Mouse (Mus musculus) spleen, adult 2 months (tissue): Measurements from ENCODE around the gene Pla1a. TPM values are rescaled to one million over a fixed set of nuclear protein-coding genes. Genes with fewer than 3 reads are reported as not detected.

ENCODE experiments used
- DNase-seq, 2 experiments: peaks; one replicate each; pipeline versions ENCODE4 v3.0.0 to v3.0.0-alpha.2; 2012 to 2021; ENCODE audit warnings: low spot score in 2 of 2, low read depth in 1 of 2
- H3K27ac ChIP-seq: fragments of 200-500 bp; 2 replicates; pipeline ENCODE4 v1.5.1; 2012; ENCODE audit warnings: low read length, inconsistent platforms; ENCODE audit not compliant: insufficient read depth
- H3K27me3 ChIP-seq: fragments of 200-500 bp; 2 replicates; pipeline ENCODE4 v1.6.1; 2012; ENCODE audit warnings: mild to moderate bottlenecking, moderate library complexity, low read length, inconsistent platforms; ENCODE audit not compliant: control insufficient read depth, insufficient read depth
- H3K36me3 ChIP-seq: fragments of 200-500 bp; 2 replicates; pipeline ENCODE4 v1.6.1; 2012; ENCODE audit warnings: mild to moderate bottlenecking, low read length, inconsistent platforms; ENCODE audit not compliant: control insufficient read depth, insufficient read depth
- H3K4me1 ChIP-seq: fragments of 200-500 bp; 2 replicates; pipeline ENCODE4 v1.6.1; 2011; ENCODE audit warnings: inconsistent platforms; ENCODE audit not compliant: control insufficient read depth, insufficient read depth, insufficient read length
- H3K4me3 ChIP-seq: fragments of 200-500 bp; 2 replicates; pipeline ENCODE4 v1.5.1; 2011; ENCODE audit warnings: mild to moderate bottlenecking, inconsistent platforms; ENCODE audit not compliant: insufficient read depth, insufficient read length; ENCODE audit errors: extremely low read depth
- CTCF ChIP-seq: fragments of 200-500 bp; IDR thresholded peaks from 2 replicates; pipeline ENCODE4 v1.5.1; 2011; ENCODE audit warnings: mild to moderate bottlenecking, inconsistent platforms; ENCODE audit not compliant: insufficient read depth, insufficient read length, insufficient replicate concordance; ENCODE audit errors: extremely low read depth
- POLR2A ChIP-seq: fragments of 200-500 bp; IDR thresholded peaks from 2 replicates; pipeline ENCODE4 v1.6.1; 2011; ENCODE audit warnings: low read depth, low read length, inconsistent platforms
- WGBS: fragments of 180-500 bp; shearing (Covaris S2); methylation state at CpG from one replicate; pipeline ENCODE4 v1.1.7; 2018; 5-methylcytosine and 5-hydroxymethylcytosine counted together
- polyA plus RNA-seq: library from polyadenylated mRNA; depleted of rRNA; stranded (reverse); fragments of >200 nt; gene quantifications from 2 replicates; pipeline ENCODE4 v1.2.3, GENCODE M21; 2012

Pla1a gene
- polyA plus RNA-seq, 1 experiment, result 0.88 TPM

- Histone ChIP-seq H3K27ac (peak overlapping the region; percentile 44), H3K27me3 (no peaks in the 10 kb centered on the region), H3K36me3 (no peaks in the 10 kb centered on the region), H3K4me3 (peak overlapping the region; percentile 18; the same call in 1 of the 2 replicates), H3K4me1 (peaks cover 20% of the 10 kb centered on the region; the same call in 1 of the 2 replicates)
- TF ChIP-seq CTCF (no peak), POLR2A (no peak)
- 16% methylated on average over 17 of the region's 17 CpGs for WGBS
- DNase-seq, result peak in 1 of 2 experiments; percentile 60
Measured at GRCm38 (mm10) chr16:38399531-38400231, 33.3 kb downstream of the Pla1a start.

- Histone ChIP-seq H3K36me3 (no peaks in the 10 kb centered on the region), H3K4me1 (peaks cover 20% of the 10 kb centered on the region; the same call in 1 of the 2 replicates), H3K27ac (peak overlapping the region; percentile 44; the same call in 1 of the 2 replicates), H3K4me3 (no peak overlapping the region), H3K27me3 (no peaks in the 10 kb centered on the region)
- TF ChIP-seq POLR2A (no peak), CTCF (no peak)
- no peak for DNase-seq
- 51% methylated on average over 3 of the region's 3 CpGs for WGBS
Measured at GRCm38 (mm10) chr16:38399076-38399475, 33.9 kb downstream of the Pla1a start.

- Histone ChIP-seq H3K27ac (no peak overlapping the region), H3K4me1 (peaks cover 16% of the 10 kb centered on the region; the same call in 1 of the 2 replicates), H3K4me3 (no peak overlapping the region), H3K27me3 (no peaks in the 10 kb centered on the region), H3K36me3 (no peaks in the 10 kb centered on the region)
- 95% methylated on average over 6 of the region's 6 CpGs for WGBS
- TF ChIP-seq POLR2A (no peak), CTCF (no peak)
- DNase-seq, result no peak
Measured at GRCm38 (mm10) chr16:38398266-38398665, 34.7 kb downstream of the Pla1a start.

GRCm38 (mm10) chr16:38396155-38396554 lies 36.8 kb downstream of the Pla1a start:
- no peaks in the 10 kb centered on the region for H3K27me3 ChIP-seq
- H3K4me1 ChIP-seq, result peaks cover 14% of the 10 kb centered on the region; the same call in 1 of the 2 replicates
- H3K4me3 ChIP-seq, result no peak overlapping the region
- no peaks in the 10 kb centered on the region for H3K36me3 ChIP-seq
- no peak for DNase-seq
- TF ChIP-seq CTCF (no peak), POLR2A (no peak)
- peak overlapping the region; percentile 20; the same call in 1 of the 2 replicates for H3K27ac ChIP-seq
- WGBS, result 19% methylated on average over 13 of the region's 13 CpGs

GRCm38 (mm10) chr16:38395060-38395730 lies 37.8 kb downstream of the Pla1a start:
- WGBS, result 35% methylated on average over 6 of the region's 6 CpGs
- no peak overlapping the region for H3K4me3 ChIP-seq
- H3K4me1 ChIP-seq, result peaks cover 14% of the 10 kb centered on the region; the same call in 1 of the 2 replicates
- no peak for TF ChIP-seq POLR2A
- H3K36me3 ChIP-seq, result no peaks in the 10 kb centered on the region
- no peak for DNase-seq
- H3K27me3 ChIP-seq, result no peaks in the 10 kb centered on the region
- H3K27ac ChIP-seq, result no peak overlapping the region

GRCm38 (mm10) chr16:38394191-38394618 lies 38.7 kb downstream of the Pla1a start:
- H3K4me3 ChIP-seq, result no peak overlapping the region
- no peak overlapping the region for H3K27ac ChIP-seq
- H3K36me3 ChIP-seq, result no peaks in the 10 kb centered on the region
- WGBS, result 66% methylated on average over 8 of the region's 8 CpGs
- TF ChIP-seq CTCF (no peak), POLR2A (no peak)
- no peak for DNase-seq
- no peaks in the 10 kb centered on the region for H3K27me3 ChIP-seq
- peaks cover 7% of the 10 kb centered on the region; the same call in 1 of the 2 replicates for H3K4me1 ChIP-seq
